Mouse (Mus musculus) CD4-positive helper T cell, adult 2 months (primary cell): ENCODE measurements at regions not wholly inside any gene's neighbourhood (a gene's known extent, or its start where the extent isn't known, plus 50 kb on each side); places are given as distances from the start of the nearest gene placed in this dataset.

Source experiments
- DNase-seq: peaks from one replicate; pipeline ENCODE4 v3.0.0-alpha.2; 2012; ENCODE audit warnings: low read depth, missing footprints, low spot score

DNA sequence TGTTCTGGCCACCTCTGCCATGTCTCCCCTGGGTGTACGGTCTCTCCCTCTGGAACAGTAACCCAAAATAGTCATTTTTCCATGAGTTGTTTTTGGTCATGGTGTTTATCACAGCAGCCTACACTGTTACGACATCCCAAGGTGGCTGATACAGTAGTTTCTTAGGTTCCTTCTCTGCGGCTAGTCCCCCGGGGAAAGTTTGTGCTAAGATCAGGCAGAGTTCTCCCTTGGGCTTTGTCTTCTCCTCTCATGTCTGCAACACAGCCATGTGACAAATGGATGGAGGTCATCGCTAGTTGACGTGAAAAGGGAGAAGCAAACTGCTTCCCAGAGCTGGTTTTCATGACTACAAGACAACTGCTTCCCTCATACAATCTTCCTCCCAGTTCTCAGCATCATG, 56.9 kb upstream of the Serp2 start:
- no peak for DNase-seq

DNA sequence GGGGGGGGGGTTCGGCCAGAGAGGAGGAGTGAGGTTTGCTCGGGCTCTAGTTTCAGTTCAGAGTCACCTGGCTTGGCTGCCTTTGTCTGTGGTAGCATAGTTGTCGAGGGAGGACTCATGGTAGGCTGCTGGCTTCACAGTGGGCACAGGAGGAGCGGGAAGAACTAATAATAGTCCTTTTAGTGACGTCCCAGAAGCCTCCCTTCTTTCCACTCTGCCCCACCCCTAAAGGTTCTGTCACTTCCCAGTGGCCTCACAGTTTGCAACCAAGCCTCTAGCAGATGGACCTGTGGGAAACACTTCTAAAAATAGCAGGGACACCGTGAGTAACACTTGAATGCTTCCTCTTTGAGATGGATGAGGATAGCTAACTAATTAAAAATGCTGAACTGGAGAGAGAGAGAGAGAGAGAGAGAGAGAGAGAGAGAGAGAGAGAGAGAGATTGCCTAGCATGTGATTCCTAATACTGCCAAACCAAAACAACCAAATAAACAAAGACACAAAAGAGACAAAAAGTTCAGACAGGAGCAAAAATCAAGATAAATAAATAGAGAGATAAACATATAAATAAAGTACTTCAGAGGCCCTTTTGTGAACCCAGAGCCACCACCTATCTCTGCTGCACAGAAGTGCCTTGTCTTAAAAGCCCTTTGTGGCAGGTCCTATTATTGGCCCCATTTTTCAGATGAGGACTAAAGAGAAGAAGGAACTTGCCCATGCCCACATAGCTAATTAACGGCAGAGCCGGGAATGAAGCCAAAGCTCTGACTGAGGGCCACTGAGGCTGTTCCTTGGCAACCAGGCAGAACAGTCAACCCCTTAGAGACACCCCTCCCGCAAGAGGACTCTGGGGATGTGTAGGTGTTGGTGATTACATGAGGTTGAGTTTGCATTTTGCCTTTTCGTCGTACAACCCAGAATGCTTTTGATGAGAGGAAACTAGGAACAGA, 54.0 kb upstream of the Serp2 start:
- no peak for DNase-seq
